Mouse (Mus musculus): ENCODE results near the gene Ccl4.

GRCm38 (mm10) chr11:83713925-83714324, 51.5 kb downstream of the Ccl4 start:
- TF ChIP-seq CTCF (IDR thresholded peaks at IDR 0.05; ENCODE audit: extremely low read depth, insufficient read depth, low read length) (no peak), POLR2A (IDR thresholded peaks at IDR 0.05; ENCODE audit: extremely low read depth, insufficient read depth, low read length) (no peak)

Measured in cortical plate, adult 2 months (tissue).